Mouse (Mus musculus) lung, postnatal 14 days (tissue): ENCODE measurements around the gene Htatip2.

Source experiments
- DNase-seq: peaks from one replicate; pipeline ENCODE4 v3.0.0; 2021

The Htatip2 gene

GRCm38 (mm10) chr7:49758934-49759571, at the start of gene Htatip2:
Gene Htatip2, plus strand, starts transcription at chr7:49759115.
- DNase-seq: peak; percentile 51

- no peak for DNase-seq
Observed at GRCm38 (mm10) chr7:49709381-49710021, 49.4 kb upstream of the Htatip2 start.

- DNase-seq: no peak
Observed at GRCm38 (mm10) chr7:49717942-49718733, 40.8 kb upstream of the Htatip2 start.

GRCm38 (mm10) chr7:49734342-49734741, 24.6 kb upstream of the Htatip2 start:
- DNase-seq: no peak

GRCm38 (mm10) chr7:49739448-49739847, 19.5 kb upstream of the Htatip2 start:
- no peak for DNase-seq

- DNase-seq: peak; percentile 9
Observed at GRCm38 (mm10) chr7:49741474-49741873, 17.4 kb upstream of the Htatip2 start.

GRCm38 (mm10) chr7:49741923-49742322, 17.0 kb upstream of the Htatip2 start:
- no peak for DNase-seq

- DNase-seq: peak; percentile 31
Observed at GRCm38 (mm10) chr7:49751148-49751547, 7.8 kb upstream of the Htatip2 start.

GRCm38 (mm10) chr7:49752730-49753506, 6.0 kb upstream of the Htatip2 start:
- DNase-seq: peak; percentile 63

GRCm38 (mm10) chr7:49754767-49755166, 4.1 kb upstream of the Htatip2 start:
- peak; percentile 75 for DNase-seq

GRCm38 (mm10) chr7:49762605-49763004, 3.7 kb downstream of the Htatip2 start:
- DNase-seq: no peak

GRCm38 (mm10) chr7:49764011-49764716, 5.2 kb downstream of the Htatip2 start:
- no peak for DNase-seq

GRCm38 (mm10) chr7:49766166-49766565, 7.3 kb downstream of the Htatip2 start:
- no peak for DNase-seq

- no peak for DNase-seq
Observed at GRCm38 (mm10) chr7:49768509-49768908, 9.6 kb downstream of the Htatip2 start.

- DNase-seq: no peak
Observed at GRCm38 (mm10) chr7:49774396-49774795, 15.5 kb downstream of the Htatip2 start.

GRCm38 (mm10) chr7:49777585-49777984, 18.7 kb downstream of the Htatip2 start:
- no peak for DNase-seq

GRCm38 (mm10) chr7:49778114-49778901, 19.4 kb downstream of the Htatip2 start, which contains the start of gene Prmt3:
Gene Prmt3, plus strand, starts transcription at chr7:49778346.
- DNase-seq: peak; percentile 99

GRCm38 (mm10) chr7:49778904-49779615, 20.1 kb downstream of the Htatip2 start:
- DNase-seq: no peak

- no peak for DNase-seq
Observed at GRCm38 (mm10) chr7:49783017-49783416, 24.1 kb downstream of the Htatip2 start.

GRCm38 (mm10) chr7:49785141-49785540, 26.2 kb downstream of the Htatip2 start:
- no peak for DNase-seq
